Mouse (Mus musculus): ENCODE results near the gene Vamp2.
A peak's percentile ranks its signal among the peaks of the same experiment; 100 is the strongest.
"Not testable (repeated sequence)": the region's sequence is repeated elsewhere in the genome, so short reads cannot be mapped to it uniquely, and the experiment has no call there.

The Vamp2 gene

GRCm38 (mm10) chr11:69080855-69081222 lies 7.5 kb upstream of the Vamp2 start:
- DNase-seq (ENCODE audit: low spot score), result no peak

GRCm38 (mm10) chr11:69081613-69082012 lies 6.7 kb upstream of the Vamp2 start:
- DNase-seq (ENCODE audit: low spot score), result no peak

- no peak for DNase-seq (ENCODE audit: low spot score)
Observed at GRCm38 (mm10) chr11:69085608-69086007, 2.7 kb upstream of the Vamp2 start.

GRCm38 (mm10) chr11:69086390-69086789 lies 1.9 kb upstream of the Vamp2 start:
- DNase-seq (ENCODE audit: low spot score), result no peak

- DNase-seq (ENCODE audit: low spot score), result no peak
Observed at GRCm38 (mm10) chr11:69087082-69087481, 1.2 kb upstream of the Vamp2 start.

- DNase-seq (ENCODE audit: low spot score), result no peak
Observed at GRCm38 (mm10) chr11:69087597-69087996, 693 bp upstream of the Vamp2 start.

DNA sequence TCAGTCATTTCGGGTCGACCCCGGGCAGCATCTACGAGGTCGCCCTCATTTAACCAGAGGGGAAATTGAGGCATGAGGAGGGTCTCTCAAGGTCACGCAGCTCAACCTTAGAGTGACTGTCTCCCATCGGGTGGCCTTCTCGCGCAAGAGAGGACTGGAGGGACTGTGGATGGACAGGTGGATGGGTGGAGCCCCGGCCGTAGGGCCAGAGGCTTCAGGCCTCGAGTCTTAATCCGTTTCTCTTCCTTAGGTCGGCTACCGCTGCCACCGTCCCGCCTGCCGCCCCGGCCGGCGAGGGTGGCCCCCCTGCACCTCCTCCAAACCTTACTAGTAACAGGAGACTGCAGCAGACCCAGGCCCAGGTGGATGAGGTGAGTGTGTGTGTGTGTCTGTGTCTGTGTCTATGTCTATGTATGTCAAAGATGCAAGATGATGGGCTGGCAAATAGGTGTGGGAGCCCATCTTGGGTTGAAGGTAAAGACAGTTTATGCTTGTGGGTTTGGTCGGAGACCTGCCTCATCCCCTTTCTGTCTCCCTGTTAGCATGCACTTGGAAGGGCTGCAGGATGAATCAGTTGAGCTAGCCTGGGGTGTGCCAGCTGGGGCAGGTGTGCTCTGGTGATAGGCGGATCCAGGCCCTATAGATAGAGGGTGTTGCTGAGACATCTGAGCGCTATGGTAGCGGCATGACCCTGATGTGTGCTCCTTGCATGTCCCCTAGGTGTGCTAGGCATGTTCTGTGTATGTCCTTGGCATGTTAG lies 746 bp downstream of the Vamp2 start:
- no peak for DNase-seq (ENCODE audit: low spot score)

GRCm38 (mm10) chr11:69089616-69090290 lies 1.5 kb downstream of the Vamp2 start:
- DNase-seq (ENCODE audit: low spot score), result no peak

GRCm38 (mm10) chr11:69090367-69090766 lies 2.1 kb downstream of the Vamp2 start:
- no peak for DNase-seq (ENCODE audit: low spot score)

- no peak for DNase-seq (ENCODE audit: low spot score)
Observed at GRCm38 (mm10) chr11:69091566-69092385, 3.5 kb downstream of the Vamp2 start.

GRCm38 (mm10) chr11:69092386-69092751 lies 4.1 kb downstream of the Vamp2 start:
- DNase-seq (ENCODE audit: low spot score), result peak; percentile 86

- no peak for DNase-seq (ENCODE audit: low spot score)
Observed at GRCm38 (mm10) chr11:69092871-69093270, 4.6 kb downstream of the Vamp2 start.

- not testable (repeated sequence) for DNase-seq (ENCODE audit: low spot score)
Observed at GRCm38 (mm10) chr11:69093856-69094255, 5.6 kb downstream of the Vamp2 start.

GRCm38 (mm10) chr11:69094697-69095429 lies 6.6 kb downstream of the Vamp2 start, which contains the start of gene Per1:
Gene Per1, plus strand, starts transcription at chr11:69095217.
- peak; percentile 100 for DNase-seq (ENCODE audit: low spot score)

GRCm38 (mm10) chr11:69095511-69096231 lies 7.4 kb downstream of the Vamp2 start:
- DNase-seq (ENCODE audit: low spot score), result peak; percentile 34

DNA sequence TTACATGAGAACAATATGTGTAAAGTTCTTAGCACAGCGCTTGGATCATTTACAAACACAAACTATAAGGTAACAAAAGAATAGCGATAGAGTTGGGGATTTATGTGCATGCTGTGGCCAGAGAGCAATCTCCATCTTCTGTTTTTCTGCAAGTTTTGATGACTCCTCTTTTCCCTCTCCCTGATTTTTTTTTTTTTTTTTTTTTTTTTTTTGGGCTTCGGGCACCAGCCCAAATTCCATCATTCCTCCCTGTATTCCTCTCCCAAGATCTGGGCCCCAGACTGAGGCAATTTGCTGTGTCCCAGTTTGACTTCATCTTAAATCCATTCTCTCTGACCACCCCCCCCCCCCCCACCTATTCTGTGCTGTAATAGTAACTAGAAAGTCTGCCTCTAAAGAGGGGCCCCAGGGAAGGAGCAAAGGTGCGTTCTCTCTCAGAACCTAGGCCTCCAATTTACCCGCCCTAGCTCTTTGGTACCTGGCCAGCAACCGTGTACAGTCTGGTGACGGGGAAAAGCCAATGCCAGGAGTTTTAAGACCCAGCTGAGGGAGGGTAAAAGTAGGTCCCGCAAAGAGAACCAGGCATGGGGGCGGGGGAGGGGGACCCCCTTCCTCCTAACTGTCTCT lies 8.2 kb downstream of the Vamp2 start:
- no peak for DNase-seq (ENCODE audit: low spot score)

- DNase-seq (ENCODE audit: low spot score), result peak; percentile 84
Observed at GRCm38 (mm10) chr11:69096987-69097900, 9.0 kb downstream of the Vamp2 start.

DNA sequence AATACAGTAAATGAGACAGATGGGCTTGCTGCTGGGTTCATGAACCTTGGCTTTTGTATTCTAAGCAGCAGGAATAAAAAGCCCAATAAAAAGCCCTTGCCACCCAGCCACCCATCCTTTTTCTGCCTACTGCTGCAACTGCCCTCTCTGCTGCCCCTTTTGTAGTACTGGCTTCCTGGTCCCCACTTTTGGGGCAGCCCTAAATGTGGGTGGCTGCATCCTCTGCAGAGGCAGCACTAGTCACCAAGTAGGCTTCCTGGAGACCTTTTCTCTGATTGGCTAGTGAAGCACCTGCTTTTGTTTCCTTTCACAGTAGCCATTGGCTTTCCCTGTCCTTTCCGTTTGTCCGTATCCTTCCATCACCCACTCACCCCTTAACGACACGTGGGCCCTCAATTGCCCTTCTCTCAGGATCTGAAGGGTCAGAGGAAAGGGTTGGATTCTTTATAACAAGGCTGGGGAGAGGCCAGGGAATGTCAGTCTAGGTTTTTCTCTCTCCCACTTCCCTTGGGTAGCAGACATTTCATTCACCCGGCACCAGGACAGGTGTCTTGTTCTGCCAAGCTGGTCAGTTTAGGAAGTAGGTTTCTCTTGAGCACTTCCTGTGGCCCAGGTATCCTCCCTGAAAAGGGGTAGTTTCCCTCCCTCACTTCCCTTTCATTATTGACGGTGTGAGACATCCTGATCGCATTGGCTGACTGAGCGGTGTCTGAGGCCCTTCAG lies 9.9 kb downstream of the Vamp2 start:
- no peak for DNase-seq (ENCODE audit: low spot score)

DNA sequence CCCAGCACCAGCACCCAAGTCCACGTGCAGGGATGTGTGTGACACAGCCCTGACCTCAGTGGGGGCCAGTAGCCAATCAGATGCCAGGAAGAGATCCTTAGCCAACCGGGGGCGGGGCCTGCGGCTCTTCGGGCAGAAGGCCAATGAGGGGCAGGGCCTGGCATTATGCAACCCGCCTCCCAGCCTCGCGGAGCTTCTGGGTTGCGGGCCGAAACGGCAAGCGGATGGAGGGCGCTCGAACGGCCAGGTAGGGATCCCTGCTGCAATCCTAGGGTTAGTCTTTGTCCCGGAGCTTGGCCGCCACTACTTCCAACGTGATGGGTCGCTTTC lies 10.4 kb downstream of the Vamp2 start:
- DNase-seq (ENCODE audit: low spot score), result peak; percentile 96
